Mouse (Mus musculus): Measurements from ENCODE around the gene Krt8.
A peak's percentile ranks its signal among the peaks of the same experiment; 100 is the strongest.
"Not testable (repeated sequence)": the region's sequence is repeated elsewhere in the genome, so short reads cannot be mapped to it uniquely, and the experiment has no call there.

Krt8 gene

GRCm38 (mm10) chr15:102007097-102008069 lies 3.1 kb upstream of the Krt8 start:
- peak; percentile 70 for DNase-seq (ENCODE audit: low read depth, low spot score)

- DNase-seq (ENCODE audit: low read depth, low spot score), result no peak
These were observed 2.0 kb upstream of the Krt8 start for GRCm38 (mm10) chr15:102006317-102006716.

GRCm38 (mm10) chr15:102005290-102005689 lies 1.0 kb upstream of the Krt8 start:
- DNase-seq (ENCODE audit: low read depth, low spot score), result peak; percentile 13

GRCm38 (mm10) chr15:102003516-102003915 lies 766 bp downstream of the Krt8 start:
- DNase-seq (ENCODE audit: low read depth, low spot score), result no peak

GRCm38 (mm10) chr15:102002646-102003488 lies 1.4 kb downstream of the Krt8 start:
- DNase-seq (ENCODE audit: low read depth, low spot score), result no peak

GRCm38 (mm10) chr15:101999676-102000335 lies 4.5 kb downstream of the Krt8 start:
- DNase-seq (ENCODE audit: low read depth, low spot score), result no peak

- DNase-seq (ENCODE audit: low read depth, low spot score), result no peak
These were observed 5.1 kb downstream of the Krt8 start for GRCm38 (mm10) chr15:101999156-101999555.

- DNase-seq (ENCODE audit: low read depth, low spot score), result not testable (repeated sequence)
These were observed 7.7 kb downstream of the Krt8 start for GRCm38 (mm10) chr15:101996450-101997078.

GRCm38 (mm10) chr15:101995484-101996236 lies 8.6 kb downstream of the Krt8 start:
- DNase-seq (ENCODE audit: low read depth, low spot score), result peak; percentile 44

GRCm38 (mm10) chr15:101994365-101994764 lies 9.9 kb downstream of the Krt8 start:
- no peak for DNase-seq (ENCODE audit: low read depth, low spot score)

GRCm38 (mm10) chr15:101990946-101991345 lies 13.3 kb downstream of the Krt8 start:
- no peak for DNase-seq (ENCODE audit: low read depth, low spot score)

- no peak for DNase-seq (ENCODE audit: low read depth, low spot score)
These were observed 15.6 kb downstream of the Krt8 start for GRCm38 (mm10) chr15:101988714-101989113.

- peak; percentile 83 for DNase-seq (ENCODE audit: low read depth, low spot score)
These were observed 16.2 kb downstream of the Krt8 start for GRCm38 (mm10) chr15:101988119-101988518.

GRCm38 (mm10) chr15:101984746-101985145 lies 19.5 kb downstream of the Krt8 start:
- no peak for DNase-seq (ENCODE audit: low read depth, low spot score)

GRCm38 (mm10) chr15:101983949-101984601 lies 20.2 kb downstream of the Krt8 start:
- DNase-seq (ENCODE audit: low read depth, low spot score), result peak; percentile 91

GRCm38 (mm10) chr15:101983315-101983948 lies 20.9 kb downstream of the Krt8 start:
- DNase-seq (ENCODE audit: low read depth, low spot score), result peak; percentile 36

GRCm38 (mm10) chr15:101980849-101981248 lies 23.4 kb downstream of the Krt8 start:
- no peak for DNase-seq (ENCODE audit: low read depth, low spot score)

- DNase-seq (ENCODE audit: low read depth, low spot score), result peak; percentile 60
These were observed 27.1 kb downstream of the Krt8 start for GRCm38 (mm10) chr15:101977043-101977726.

GRCm38 (mm10) chr15:101976641-101977040 lies 27.6 kb downstream of the Krt8 start:
- no peak for DNase-seq (ENCODE audit: low read depth, low spot score)

All from A20 (cell line).